In genomic region chr17:5406566-5406965, GRCm38 (mm10) we compare ENCODE assay signal across 11 mouse cellular contexts. TPM values are rescaled to one million over a fixed set of nuclear protein-coding genes. Genes with fewer than 3 reads are reported as not detected.
DNase-seq lines count a peak whose midpoint lies in the region; ATAC-seq and TF ChIP-seq lines count a peak whose summit lies in the region.
"Had no signal": no experiment of that assay in that cellular context is flagged by ENCODE, and none has a peak within 500 bp of the region (broad histone marks: within the 10 kb centered on the region; RNA-seq: fewer than 3 reads in every experiment).

No protein-coding gene starts in this region.

- no peaks in the 10 kb centered on the region for H3K9me3 ChIP-seq in intestine, embryonic 15.5 days
- no peaks in the 10 kb centered on the region for H3K9me3 ChIP-seq in intestine, postnatal 0 days (ENCODE audit: control insufficient read depth)
- H3K9me3 ChIP-seq: neural tube, embryonic 15.5 days had no signal

- DNase-seq in kidney, postnatal 14 days, result peak; percentile 53
- peak; percentile 61 for DNase-seq in thymus, postnatal 25 days
- no peak for DNase-seq in right cerebral cortex, postnatal 4 days
- DNase-seq: cerebellum, adult 11-12 months had no signal

- H3K27me3 ChIP-seq in intestine, embryonic 15.5 days (replicated peaks), result no peaks in the 10 kb centered on the region
- H3K27me3 ChIP-seq in intestine, postnatal 0 days (replicated peaks; ENCODE audit: control insufficient read depth, insufficient read depth, low read length), result no peaks in the 10 kb centered on the region
- H3K27me3 ChIP-seq: neural tube, embryonic 15.5 days had no signal

- H3K9ac ChIP-seq in intestine, embryonic 15.5 days, result no peak overlapping the region
- no peak overlapping the region for H3K9ac ChIP-seq in intestine, postnatal 0 days (ENCODE audit: low read depth, low read length)
- H3K9ac ChIP-seq: neural tube, embryonic 15.5 days had no signal

- ATAC-seq in intestine, embryonic 15.5 days, result no peak
- no peak for ATAC-seq in intestine, postnatal 0 days
- peak; percentile 26 for ATAC-seq in activated CD4-positive, CD25-positive, alpha-beta regulatory T cell, adult 4 months
- no peak for ATAC-seq in cerebellum, adult (ENCODE audit: insufficient number of reproducible peaks, low FRiP score, low TSS enrichment)
- ATAC-seq: forebrain, embryonic 16.5 days; lung, postnatal 0 days had no signal

- H3K4me3 ChIP-seq in intestine, embryonic 15.5 days (replicated peaks), result no peak overlapping the region
- H3K4me3 ChIP-seq in intestine, postnatal 0 days (ENCODE audit: low read depth, low read length), result no peak overlapping the region
- H3K4me3 ChIP-seq: neural tube, embryonic 15.5 days had no signal

- no peak for TF ChIP-seq CTCF in intestine, postnatal 0 days (IDR thresholded peaks at IDR 0.05; ENCODE audit: low read depth)

- H3K4me2 ChIP-seq in intestine, embryonic 15.5 days (replicated peaks), result peak overlapping the region; percentile 28; the same call in 1 of the 2 replicates
- H3K4me2 ChIP-seq in intestine, postnatal 0 days (replicated peaks; ENCODE audit: low read depth), result no peak overlapping the region
- H3K4me2 ChIP-seq: neural tube, embryonic 15.5 days had no signal

- H3K4me1 ChIP-seq in intestine, embryonic 15.5 days (replicated peaks), result peaks cover 10% of the 10 kb centered on the region; the same call in 1 of the 2 replicates
- H3K4me1 ChIP-seq in intestine, postnatal 0 days (replicated peaks; ENCODE audit: control insufficient read depth, insufficient read depth, low read length), result 0 out of 2 replicates have a peak, but pooled peaks cover 3% of the 10 kb centered on the region

- no peaks in the 10 kb centered on the region for H3K36me3 ChIP-seq in intestine, embryonic 15.5 days
- peaks cover 15% of the 10 kb centered on the region for H3K36me3 ChIP-seq in intestine, postnatal 0 days (ENCODE audit: control insufficient read depth, insufficient read depth)

- 41% methylated on average over 10 of the region's 10 CpGs for WGBS in intestine, embryonic 15.5 days
- 34% methylated on average over 10 of the region's 10 CpGs for WGBS in intestine, postnatal 0 days

- no peak overlapping the region for H3K27ac ChIP-seq in intestine, embryonic 15.5 days
- H3K27ac ChIP-seq in intestine, postnatal 0 days (ENCODE audit: low read depth, low read length), result no peak overlapping the region
- H3K27ac ChIP-seq: neural tube, embryonic 15.5 days had no signal

RNA-seq across cellular contexts. Expression of gene Ldhal6b, which starts 12.0 kb away (rescaled TPM):
- polyA plus RNA-seq in intestine, embryonic 15.5 days (2015; fragmentation: Nextera tagmentation; extraction: Ambion mirVana), result not detected in 2 replicates
- not detected in 2 replicates for polyA plus RNA-seq in intestine, postnatal 0 days (2015; fragmentation: Nextera tagmentation; extraction: Ambion mirVana)
- polyA plus RNA-seq in activated CD4-positive, CD25-positive, alpha-beta regulatory T cell, adult 4 months (2017; shearing (Covaris generic)), result under 1 TPM in 1 of 2 experiments, not detected in 1; 0.30 TPM
- polyA plus RNA-seq: forebrain, embryonic 16.5 days; lung, postnatal 0 days; neural tube, embryonic 15.5 days had no signal

RNA-seq across cellular contexts. Expression of gene Tmem242, which starts 33.5 kb away (rescaled TPM):
- polyA plus RNA-seq in intestine, embryonic 15.5 days (2015; fragmentation: Nextera tagmentation; extraction: Ambion mirVana), result 114 and 124 TPM in 2 replicates
- polyA plus RNA-seq in intestine, postnatal 0 days (2015; fragmentation: Nextera tagmentation; extraction: Ambion mirVana), result 90.3 and 90.7 TPM in 2 replicates
- polyA plus RNA-seq in activated CD4-positive, CD25-positive, alpha-beta regulatory T cell, adult 4 months (2017; shearing (Covaris generic)), result 100 to 1,000 TPM in 1 of 2 experiments, 10 to 100 TPM in 1; 72.3 to 103 TPM
